Mouse (Mus musculus) bone marrow, adult 2 months (tissue): ENCODE measurements around the gene Atp8b5. TPM values are rescaled to one million over a fixed set of nuclear protein-coding genes. Genes with fewer than 3 reads are reported as not detected.
A peak's percentile ranks its signal among the peaks of the same experiment; 100 is the strongest.

ENCODE experiments used
- H3K27ac ChIP-seq: fragments of 200-500 bp; 2 replicates; pipeline ENCODE4 v1.5.1; 2012; ENCODE audit warnings: low read depth, mild to moderate bottlenecking, control low read depth, inconsistent platforms, low read length; ENCODE audit not compliant: control insufficient read depth, poor library complexity, insufficient read depth
- H3K4me1 ChIP-seq: fragments of 200-500 bp; 2 replicates; pipeline ENCODE4 v1.6.1; 2011; ENCODE audit warnings: low read length; ENCODE audit not compliant: control insufficient read depth, insufficient read depth
- H3K4me3 ChIP-seq: fragments of 200-500 bp; replicated peaks from 2 replicates; pipeline ENCODE3; 2011; ENCODE audit warnings: mild to moderate bottlenecking, low read depth, low read length, control low read depth; ENCODE audit not compliant: control insufficient read depth
- CTCF ChIP-seq: fragments of 200-500 bp; IDR thresholded peaks from 2 replicates; pipeline ENCODE4 v1.5.1; 2011; ENCODE audit warnings: low read length, control low read depth; ENCODE audit not compliant: control insufficient read depth, insufficient read depth
- POLR2A ChIP-seq: fragments of 200-500 bp; IDR thresholded peaks from 2 replicates; pipeline ENCODE4 v1.6.1; 2011; ENCODE audit warnings: low read depth, mild to moderate bottlenecking, control low read depth, low read length, borderline replicate concordance; ENCODE audit not compliant: control insufficient read depth
- WGBS: fragments of 180-500 bp; shearing (Covaris S2); methylation state at CpG from one replicate; pipeline ENCODE4 v1.1.7; 2018; 5-methylcytosine and 5-hydroxymethylcytosine counted together
- polyA plus RNA-seq: library from polyadenylated mRNA; stranded (reverse); fragments of >200 nt; gene quantifications from 2 replicates; pipeline ENCODE4 v1.2.4, GENCODE M21; 2011; ENCODE audit warnings: low replicate concordance; ENCODE audit not compliant: missing spikeins, insufficient read depth, insufficient read length

Atp8b5 gene
- polyA plus RNA-seq, 1 experiment: not detected

DNA sequence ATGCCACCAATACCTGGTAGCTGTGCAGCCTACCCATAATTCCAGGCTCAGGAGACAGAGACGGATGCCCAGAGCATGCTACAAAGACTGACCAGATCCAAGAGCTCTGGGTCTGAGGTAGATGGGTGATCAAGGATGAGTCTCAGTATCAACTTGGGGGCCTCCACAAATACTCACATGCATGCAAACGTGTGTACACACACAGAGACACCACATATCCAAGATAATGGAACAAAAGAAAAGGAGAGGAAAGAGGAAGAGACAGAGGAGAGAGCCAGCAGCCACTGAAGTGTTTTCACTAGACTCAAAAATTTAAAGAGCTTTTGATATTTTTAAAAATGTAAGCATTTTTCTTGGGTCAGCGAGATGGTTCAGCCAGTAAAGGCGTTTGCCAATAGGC, 151.5 kb downstream of the Atp8b5 start:
- no peak overlapping the region for H3K4me3 ChIP-seq
- WGBS: 87% methylated on average over 4 of the region's 4 CpGs
- H3K4me1 ChIP-seq: peaks cover 1% of the 10 kb centered on the region; the same call in 1 of the 2 replicates
- TF ChIP-seq POLR2A: no peak
- TF ChIP-seq CTCF: no peak
- no peak overlapping the region for H3K27ac ChIP-seq

DNA sequence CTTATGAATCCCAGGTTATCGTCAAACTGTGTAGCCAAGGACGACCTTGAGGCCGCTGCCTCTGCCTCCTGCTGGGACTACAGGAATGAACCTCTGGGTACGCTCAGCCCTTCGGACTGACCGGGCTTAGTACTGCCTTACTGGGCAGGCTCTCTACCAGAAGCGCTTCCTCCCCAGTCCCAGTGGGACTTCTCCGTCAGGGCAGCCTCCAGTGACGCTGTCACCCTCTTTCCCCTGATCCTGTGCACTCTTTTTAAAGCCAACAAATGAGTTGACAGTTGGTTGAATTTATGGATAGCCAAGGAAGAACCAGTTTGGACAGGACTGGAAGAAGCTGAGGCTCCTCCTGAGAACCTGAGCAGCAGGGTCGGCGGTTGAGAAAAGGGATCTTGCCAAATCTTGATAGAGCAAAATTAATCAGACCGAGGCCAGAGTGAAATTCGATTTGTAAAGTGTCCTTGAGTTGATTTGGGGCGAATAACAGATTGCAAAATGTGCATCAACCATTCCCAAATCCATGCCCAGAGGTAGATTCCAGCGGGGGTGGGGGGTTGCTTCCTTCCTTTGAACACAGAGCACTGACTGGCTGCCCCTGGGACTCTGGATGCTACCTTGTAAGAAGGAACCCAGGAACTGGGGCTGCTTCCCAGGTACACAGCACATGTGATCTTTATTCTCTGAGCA, 152.2 kb downstream of the Atp8b5 start:
- Histone ChIP-seq H3K27ac (no peak overlapping the region), H3K4me1 (peaks cover 1% of the 10 kb centered on the region; the same call in 1 of the 2 replicates), H3K4me3 (no peak overlapping the region)
- TF ChIP-seq POLR2A (no peak), CTCF (no peak)
- 66% methylated on average over 15 of the region's 15 CpGs for WGBS

DNA sequence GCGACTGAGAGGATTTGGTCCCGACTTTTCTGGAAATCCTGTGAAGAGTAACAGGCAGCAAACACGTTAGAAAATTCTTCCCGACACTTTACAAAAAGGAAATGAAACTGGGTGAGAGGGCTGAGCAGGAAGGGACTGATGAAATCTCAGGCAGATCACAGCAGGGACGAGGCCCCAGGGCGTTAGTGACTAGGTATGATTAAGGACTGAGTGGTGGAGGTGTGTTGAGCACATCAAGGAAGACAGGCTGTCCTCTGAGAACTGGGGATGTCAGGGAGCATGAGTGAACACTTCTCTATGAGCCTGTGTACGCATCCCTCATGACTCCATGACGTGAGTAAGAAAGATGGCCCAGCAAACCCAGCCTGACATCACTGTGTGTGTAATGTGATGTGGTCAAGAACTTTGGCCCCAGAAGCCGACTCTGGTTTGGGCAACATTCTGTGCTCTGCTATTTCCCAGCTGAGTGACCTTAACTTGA, 152.9 kb downstream of the Atp8b5 start:
- H3K27ac ChIP-seq: no peak overlapping the region
- no peak overlapping the region for H3K4me3 ChIP-seq
- H3K4me1 ChIP-seq: peaks cover 1% of the 10 kb centered on the region; the same call in 1 of the 2 replicates
- no peak for TF ChIP-seq POLR2A
- TF ChIP-seq CTCF: no peak
- 32% methylated on average over 9 of the region's 9 CpGs for WGBS

DNA sequence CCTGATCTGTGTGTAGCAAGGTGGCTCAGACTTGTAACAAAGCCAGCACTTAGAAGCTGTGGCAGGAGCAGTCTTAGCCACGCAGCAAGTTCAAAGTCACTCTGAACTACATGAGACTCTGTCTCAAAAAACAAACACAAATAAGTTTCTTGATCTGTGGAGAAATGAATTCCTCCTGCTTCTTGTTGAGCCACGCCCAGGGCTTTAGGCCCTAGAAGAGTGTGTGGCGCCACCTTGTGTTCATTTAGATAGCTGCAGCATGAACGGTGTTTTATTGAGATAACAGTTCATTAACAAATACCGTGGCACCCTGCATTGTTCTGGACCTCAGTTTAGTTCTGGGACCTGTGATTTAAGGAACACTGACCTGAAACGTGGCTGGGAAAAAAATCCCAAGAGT, 153.3 kb downstream of the Atp8b5 start:
- no peak overlapping the region for H3K27ac ChIP-seq
- no peak overlapping the region for H3K4me3 ChIP-seq
- 3% methylated on average over 6 of the region's 6 CpGs for WGBS
- peaks cover 1% of the 10 kb centered on the region; the same call in 1 of the 2 replicates for H3K4me1 ChIP-seq
- TF ChIP-seq CTCF: peak; percentile 80
- no peak for TF ChIP-seq POLR2A

DNA sequence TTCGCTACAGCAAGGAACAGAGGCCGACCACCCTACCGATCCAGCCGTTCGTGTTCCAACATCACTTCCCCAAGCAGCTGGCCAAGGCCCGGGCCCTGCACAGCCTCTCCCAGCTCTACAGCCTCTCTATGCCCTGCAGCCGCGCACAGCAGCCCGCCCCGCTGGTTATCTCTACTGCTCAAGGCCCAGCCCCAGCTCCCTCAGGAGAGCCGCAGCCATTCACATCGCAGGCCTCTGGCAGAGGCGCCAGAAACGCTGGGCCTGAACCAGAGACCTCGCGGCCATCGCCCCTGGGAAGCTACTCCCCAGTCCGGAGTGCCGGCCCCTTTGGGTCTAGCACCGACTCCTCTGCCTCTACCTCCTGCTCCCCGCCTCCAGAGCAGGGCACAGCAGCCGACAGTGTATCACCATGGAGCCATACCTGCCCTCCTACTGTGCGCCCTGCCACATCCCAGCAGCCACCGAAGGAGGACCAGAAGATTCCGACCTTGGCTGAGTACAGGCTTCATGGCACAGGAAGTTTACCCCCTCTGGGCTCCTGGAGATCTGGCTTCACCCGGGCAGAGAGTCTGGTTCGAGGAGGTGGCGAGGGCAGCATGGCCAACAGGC, 154.8 kb downstream of the Atp8b5 start:
- H3K27ac ChIP-seq: no peak overlapping the region
- no peak overlapping the region for H3K4me3 ChIP-seq
- 87% methylated on average over 28 of the region's 28 CpGs for WGBS
- peaks cover 1% of the 10 kb centered on the region; the same call in 1 of the 2 replicates for H3K4me1 ChIP-seq
- TF ChIP-seq CTCF: no peak
- TF ChIP-seq POLR2A: no peak

Other genes starting within 250 kb of the Atp8b5 start
- 14.7 and 23.6 TPM in 2 replicates for gene Pigo, start 241.3 kb upstream of the Atp8b5 start, polyA plus RNA-seq
- gene Stoml2, start 235.4 kb upstream of the Atp8b5 start, polyA plus RNA-seq: 40.9 and 48.4 TPM in 2 replicates
- gene Fam214b, start 220.9 kb upstream of the Atp8b5 start, polyA plus RNA-seq: 46.2 and 77.6 TPM in 2 replicates
- gene Unc13b, start 208.2 kb upstream of the Atp8b5 start, polyA plus RNA-seq: 0.61 and 3.8 TPM in 2 replicates
- gene Rusc2, start 114.8 kb downstream of the Atp8b5 start, polyA plus RNA-seq: 3.4 and 14.7 TPM in 2 replicates
- gene Fam166b, start 162.0 kb downstream of the Atp8b5 start, polyA plus RNA-seq: not detected in 2 replicates
- gene Tesk1, start 174.8 kb downstream of the Atp8b5 start, polyA plus RNA-seq: 2.7 and 6.0 TPM in 2 replicates
- 186 and 275 TPM in 2 replicates for gene Cd72, start 187.5 kb downstream of the Atp8b5 start, polyA plus RNA-seq
- 1.1 TPM in 1 of 2 replicates, not detected in the other for gene Sit1, start 216.6 kb downstream of the Atp8b5 start, polyA plus RNA-seq
- gene Ccdc107, start 225.7 kb downstream of the Atp8b5 start, polyA plus RNA-seq: 37.7 and 76.5 TPM in 2 replicates
- 88.6 and 105 TPM in 2 replicates for gene Arhgef39, start 232.5 kb downstream of the Atp8b5 start, polyA plus RNA-seq
- 1.5 TPM in 1 of 2 replicates, not detected in the other for gene Car9, start 239.8 kb downstream of the Atp8b5 start, polyA plus RNA-seq